Mouse (Mus musculus) retina, postnatal 1 day (tissue): Measurements from ENCODE around the gene Hlf.

Experiments used
- DNase-seq: peaks from one replicate; pipeline ENCODE4 v3.0.0-alpha.2; 2012

Hlf gene

GRCm38 (mm10) chr11:90390817-90391173 is at the start of gene Hlf:
Gene Hlf, minus strand, starts transcription at chr11:90390895.
- DNase-seq: peak; percentile 97

GRCm38 (mm10) chr11:90438768-90439167 is 48.1 kb upstream of the Hlf start:
- DNase-seq: no peak

- no peak for DNase-seq
Measured at GRCm38 (mm10) chr11:90425207-90425525, 34.5 kb upstream of the Hlf start.

- no peak for DNase-seq
Measured at GRCm38 (mm10) chr11:90424334-90425206, 33.9 kb upstream of the Hlf start.

GRCm38 (mm10) chr11:90423896-90424295 is 33.2 kb upstream of the Hlf start:
- no peak for DNase-seq

- DNase-seq: no peak
Measured at GRCm38 (mm10) chr11:90419706-90420105, 29.0 kb upstream of the Hlf start.

- peak; percentile 99 for DNase-seq
Measured at GRCm38 (mm10) chr11:90417921-90418320, 27.2 kb upstream of the Hlf start.

- DNase-seq: no peak
Measured at GRCm38 (mm10) chr11:90417011-90417410, 26.3 kb upstream of the Hlf start.

- DNase-seq: no peak
Measured at GRCm38 (mm10) chr11:90398850-90399249, 8.2 kb upstream of the Hlf start.

- DNase-seq: peak; percentile 47
Measured at GRCm38 (mm10) chr11:90391271-90392185, 833 bp upstream of the Hlf start.

- peak; percentile 56 for DNase-seq
Measured at GRCm38 (mm10) chr11:90389902-90390816, 536 bp downstream of the Hlf start.

- DNase-seq: peak; percentile 84
Measured at GRCm38 (mm10) chr11:90389174-90389901, 1.4 kb downstream of the Hlf start.

- no peak for DNase-seq
Measured at GRCm38 (mm10) chr11:90387501-90388440, 2.9 kb downstream of the Hlf start.

- DNase-seq: peak; percentile 85
Measured at GRCm38 (mm10) chr11:90382005-90382611, 8.6 kb downstream of the Hlf start.

- peak; percentile 41 for DNase-seq
Measured at GRCm38 (mm10) chr11:90381113-90381512, 9.6 kb downstream of the Hlf start.

GRCm38 (mm10) chr11:90380131-90380685 is 10.5 kb downstream of the Hlf start:
- no peak for DNase-seq

- DNase-seq: no peak
Measured at GRCm38 (mm10) chr11:90378008-90378407, 12.7 kb downstream of the Hlf start.

GRCm38 (mm10) chr11:90376436-90376835 is 14.3 kb downstream of the Hlf start:
- DNase-seq: no peak

- no peak for DNase-seq
Measured at GRCm38 (mm10) chr11:90371470-90372100, 19.1 kb downstream of the Hlf start.
